Mouse (Mus musculus) inflammation-experienced regulatory T-cells, adult 6 months (primary cell): ENCODE measurements around the gene B4galt3. TPM values are rescaled to one million over a fixed set of nuclear protein-coding genes. Genes with fewer than 3 reads are reported as not detected.

Experiments used
- ATAC-seq: one replicate; pipeline ENCODE4 v1.8.0; 2017
- polyA plus RNA-seq, 3 experiments: library from polyadenylated mRNA; unstranded; fragments of 100-300 nt; shearing (Covaris generic); gene quantifications; one replicate each; pipeline ENCODE4 v1.2.1; 2017

The B4galt3 gene
- polyA plus RNA-seq: 10 to 100 TPM; 35.3 to 68.9 (median 60.8) TPM

- peak; percentile 99 for ATAC-seq
These were observed at the start of gene B4galt3 for GRCm38 (mm10) chr1:171269848-171270572. B4galt3 (plus strand) TSS chr1:171270328.

GRCm38 (mm10) chr1:171220871-171221270, 49.3 kb upstream of the B4galt3 start:
- ATAC-seq: no peak

- no peak for ATAC-seq
These were observed 48.6 kb upstream of the B4galt3 start for GRCm38 (mm10) chr1:171221281-171222193.

- peak; percentile 97 for ATAC-seq
These were observed 47.6 kb upstream of the B4galt3 start, which contains the start of gene Tomm40l for GRCm38 (mm10) chr1:171222238-171223155. Tomm40l (minus strand) TSS chr1:171222514.

- ATAC-seq: no peak
These were observed 47.0 kb upstream of the B4galt3 start for GRCm38 (mm10) chr1:171223168-171223567.

GRCm38 (mm10) chr1:171223796-171224195, 46.3 kb upstream of the B4galt3 start:
- no peak for ATAC-seq

GRCm38 (mm10) chr1:171224857-171225256, 45.3 kb upstream of the B4galt3 start, which contains the start of gene Apoa2:
Apoa2 (plus strand) TSS chr1:171225054.
- no peak for ATAC-seq

- ATAC-seq: no peak
These were observed 43.3 kb upstream of the B4galt3 start for GRCm38 (mm10) chr1:171226780-171227179.

GRCm38 (mm10) chr1:171227879-171228278, 42.2 kb upstream of the B4galt3 start:
- ATAC-seq: no peak

- no peak for ATAC-seq
These were observed 40.4 kb upstream of the B4galt3 start for GRCm38 (mm10) chr1:171229750-171230149.

- ATAC-seq: no peak
These were observed 39.9 kb upstream of the B4galt3 start for GRCm38 (mm10) chr1:171230215-171230614.

GRCm38 (mm10) chr1:171231844-171232243, 38.3 kb upstream of the B4galt3 start:
- no peak for ATAC-seq

GRCm38 (mm10) chr1:171232348-171232747, 37.8 kb upstream of the B4galt3 start:
- no peak for ATAC-seq

- ATAC-seq: no peak
These were observed 37.1 kb upstream of the B4galt3 start for GRCm38 (mm10) chr1:171232800-171233730.

GRCm38 (mm10) chr1:171234126-171234525, 36.0 kb upstream of the B4galt3 start, which contains the start of gene Fcer1g:
Fcer1g (minus strand) TSS chr1:171234365.
- ATAC-seq: no peak

- no peak for ATAC-seq
These were observed 35.6 kb upstream of the B4galt3 start for GRCm38 (mm10) chr1:171234538-171234937.

- no peak for ATAC-seq
These were observed 34.3 kb upstream of the B4galt3 start for GRCm38 (mm10) chr1:171235791-171236190.

- no peak for ATAC-seq
These were observed 32.7 kb upstream of the B4galt3 start for GRCm38 (mm10) chr1:171237438-171237837.

GRCm38 (mm10) chr1:171238463-171238862, 31.7 kb upstream of the B4galt3 start:
- no peak for ATAC-seq

- no peak for ATAC-seq
These were observed 30.0 kb upstream of the B4galt3 start for GRCm38 (mm10) chr1:171239992-171240744.
